Mouse (Mus musculus): Measurements from ENCODE around the gene Fuca1. TPM values are rescaled to one million over a fixed set of nuclear protein-coding genes. Genes with fewer than 3 reads are reported as not detected.

The Fuca1 gene
- polyA plus RNA-seq, 1 experiment from 2014 or later, result 93.3 TPM

DNA sequence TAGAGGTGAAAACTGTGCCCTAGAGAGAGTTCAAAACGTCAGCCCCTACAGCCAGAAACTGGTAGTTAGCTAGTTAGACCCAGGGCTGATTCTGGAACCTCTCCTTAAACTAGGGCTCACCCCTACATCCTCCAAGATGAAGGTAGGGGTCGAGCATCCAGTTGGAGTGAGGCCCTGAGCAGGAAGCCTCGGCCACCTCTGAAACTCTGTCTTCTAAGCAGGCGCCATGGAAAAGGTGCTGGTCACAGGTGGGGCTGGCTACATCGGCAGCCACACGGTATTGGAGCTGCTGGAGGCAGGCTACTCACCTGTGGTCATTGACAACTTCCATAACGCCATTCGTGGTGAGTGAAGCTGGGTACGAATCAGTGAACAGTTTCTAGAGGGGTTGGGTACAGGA, 44.6 kb downstream of the Fuca1 start:
- Histone ChIP-seq H3K9me3 (ENCODE audit: control insufficient read depth, low read depth, low read length) (no peaks in the 10 kb centered on the region), H3K4me1 (ENCODE audit: control insufficient read depth, insufficient read depth, low read length) (peaks cover 8% of the 10 kb centered on the region; the same call in 1 of the 2 replicates), H3K4me3 (ENCODE audit: low read depth, low read length) (no peak overlapping the region), H3K27me3 (ENCODE audit: control insufficient read depth, insufficient read depth, low read length) (no peaks in the 10 kb centered on the region), H3K36me3 (ENCODE audit: control insufficient read depth, insufficient read depth, low read length) (peaks cover 41% of the 10 kb centered on the region), H3K9ac (replicated peaks; ENCODE audit: low read depth, low read length) (no peak overlapping the region), H3K4me2 (replicated peaks; ENCODE audit: low read depth, low read length) (peak overlapping the region; percentile 94), H3K27ac (ENCODE audit: low read length) (peak overlapping the region; percentile 27; the same call in 1 of the 2 replicates)
- ATAC-seq (ENCODE audit: insufficient number of reproducible peaks, insufficient read depth, low FRiP score, low read depth), result no peak
- WGBS, result 79% methylated on average over 9 of the region's 9 CpGs

DNA sequence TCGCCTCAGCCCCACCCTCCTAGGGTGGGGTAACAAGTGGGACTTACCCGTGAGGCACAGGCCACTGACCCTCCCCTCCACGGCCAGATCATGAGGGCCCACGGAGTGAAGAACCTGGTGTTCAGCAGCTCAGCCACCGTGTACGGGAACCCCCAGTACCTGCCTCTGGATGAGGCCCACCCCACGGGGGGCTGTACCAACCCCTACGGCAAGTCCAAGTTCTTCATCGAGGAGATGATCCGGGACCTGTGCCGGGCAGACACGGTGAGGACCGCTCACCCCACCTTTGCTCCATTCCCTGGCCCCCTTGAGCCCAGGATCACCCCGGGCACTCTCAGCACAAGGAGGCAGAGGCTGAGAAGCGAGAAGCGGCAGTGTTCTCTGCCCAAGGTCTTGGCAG, 45.7 kb downstream of the Fuca1 start:
- no peaks in the 10 kb centered on the region for H3K27me3 ChIP-seq (ENCODE audit: control insufficient read depth, insufficient read depth, low read length)
- no peak for ATAC-seq (ENCODE audit: insufficient number of reproducible peaks, insufficient read depth, low FRiP score, low read depth)
- no peak overlapping the region for H3K9ac ChIP-seq (replicated peaks; ENCODE audit: low read depth, low read length)
- WGBS, result 93% methylated on average over 16 of the region's 16 CpGs
- no peak overlapping the region for H3K27ac ChIP-seq (ENCODE audit: low read length)
- no peaks in the 10 kb centered on the region for H3K9me3 ChIP-seq (ENCODE audit: control insufficient read depth, low read depth, low read length)
- H3K4me2 ChIP-seq (replicated peaks; ENCODE audit: low read depth, low read length), result no peak overlapping the region
- peaks cover 13% of the 10 kb centered on the region for H3K4me1 ChIP-seq (ENCODE audit: control insufficient read depth, insufficient read depth, low read length)
- peaks cover 39% of the 10 kb centered on the region for H3K36me3 ChIP-seq (ENCODE audit: control insufficient read depth, insufficient read depth, low read length)
- H3K4me3 ChIP-seq (ENCODE audit: low read depth, low read length), result no peak overlapping the region

GRCm38 (mm10) chr4:135967086-135967760, 46.7 kb downstream of the Fuca1 start:
- H3K27ac ChIP-seq (ENCODE audit: low read length), result no peak overlapping the region
- no peaks in the 10 kb centered on the region for H3K27me3 ChIP-seq (ENCODE audit: control insufficient read depth, insufficient read depth, low read length)
- WGBS, result 86% methylated on average over 18 of the region's 18 CpGs
- H3K4me1 ChIP-seq (ENCODE audit: control insufficient read depth, insufficient read depth, low read length), result peaks cover 19% of the 10 kb centered on the region
- H3K36me3 ChIP-seq (ENCODE audit: control insufficient read depth, insufficient read depth, low read length), result peaks cover 39% of the 10 kb centered on the region
- H3K4me2 ChIP-seq (replicated peaks; ENCODE audit: low read depth, low read length), result no peak overlapping the region
- H3K9ac ChIP-seq (replicated peaks; ENCODE audit: low read depth, low read length), result no peak overlapping the region
- H3K4me3 ChIP-seq (ENCODE audit: low read depth, low read length), result no peak overlapping the region
- no peak for ATAC-seq (ENCODE audit: insufficient number of reproducible peaks, insufficient read depth, low FRiP score, low read depth)
- H3K9me3 ChIP-seq (ENCODE audit: control insufficient read depth, low read depth, low read length), result no peaks in the 10 kb centered on the region

DNA sequence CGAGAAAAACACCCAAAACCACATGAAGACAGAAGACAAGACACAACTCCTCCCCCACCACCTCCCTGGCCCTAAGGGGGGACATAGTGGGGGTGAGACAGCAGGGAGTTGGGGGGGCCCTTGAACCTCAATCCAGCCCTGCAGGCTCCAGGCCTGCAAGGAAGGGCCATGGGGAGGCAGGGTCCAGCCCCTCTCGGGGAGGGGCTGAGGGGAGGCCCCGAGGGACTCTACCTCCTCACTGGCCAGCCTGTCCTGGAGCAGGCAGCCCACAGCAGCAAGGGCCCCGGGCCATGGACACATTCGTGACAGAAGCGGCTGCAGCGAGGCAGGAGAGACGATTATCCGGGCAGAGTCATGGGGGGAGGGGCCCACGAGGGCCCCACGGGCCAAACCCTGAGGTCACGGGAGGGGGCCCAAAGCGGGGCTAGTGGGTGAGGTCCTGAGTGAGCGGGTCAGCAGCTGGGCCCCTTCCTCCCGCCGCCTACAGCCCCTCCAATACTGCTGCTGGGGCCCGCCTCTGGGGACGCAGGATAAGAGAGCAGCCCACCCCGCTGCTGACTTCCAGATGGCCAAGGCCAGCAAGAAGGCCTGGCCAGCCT, 47.8 kb downstream of the Fuca1 start:
- H3K9ac ChIP-seq (replicated peaks; ENCODE audit: low read depth, low read length), result no peak overlapping the region
- no peak overlapping the region for H3K4me2 ChIP-seq (replicated peaks; ENCODE audit: low read depth, low read length)
- H3K27me3 ChIP-seq (ENCODE audit: control insufficient read depth, insufficient read depth, low read length), result no peaks in the 10 kb centered on the region
- H3K4me1 ChIP-seq (ENCODE audit: control insufficient read depth, insufficient read depth, low read length), result peaks cover 19% of the 10 kb centered on the region
- peaks cover 39% of the 10 kb centered on the region for H3K36me3 ChIP-seq (ENCODE audit: control insufficient read depth, insufficient read depth, low read length)
- WGBS, result 64% methylated on average over 19 of the region's 19 CpGs
- ATAC-seq (ENCODE audit: insufficient number of reproducible peaks, insufficient read depth, low FRiP score, low read depth), result no peak
- H3K4me3 ChIP-seq (ENCODE audit: low read depth, low read length), result no peak overlapping the region
- H3K27ac ChIP-seq (ENCODE audit: low read length), result no peak overlapping the region
- H3K9me3 ChIP-seq (ENCODE audit: control insufficient read depth, low read depth, low read length), result no peaks in the 10 kb centered on the region

DNA sequence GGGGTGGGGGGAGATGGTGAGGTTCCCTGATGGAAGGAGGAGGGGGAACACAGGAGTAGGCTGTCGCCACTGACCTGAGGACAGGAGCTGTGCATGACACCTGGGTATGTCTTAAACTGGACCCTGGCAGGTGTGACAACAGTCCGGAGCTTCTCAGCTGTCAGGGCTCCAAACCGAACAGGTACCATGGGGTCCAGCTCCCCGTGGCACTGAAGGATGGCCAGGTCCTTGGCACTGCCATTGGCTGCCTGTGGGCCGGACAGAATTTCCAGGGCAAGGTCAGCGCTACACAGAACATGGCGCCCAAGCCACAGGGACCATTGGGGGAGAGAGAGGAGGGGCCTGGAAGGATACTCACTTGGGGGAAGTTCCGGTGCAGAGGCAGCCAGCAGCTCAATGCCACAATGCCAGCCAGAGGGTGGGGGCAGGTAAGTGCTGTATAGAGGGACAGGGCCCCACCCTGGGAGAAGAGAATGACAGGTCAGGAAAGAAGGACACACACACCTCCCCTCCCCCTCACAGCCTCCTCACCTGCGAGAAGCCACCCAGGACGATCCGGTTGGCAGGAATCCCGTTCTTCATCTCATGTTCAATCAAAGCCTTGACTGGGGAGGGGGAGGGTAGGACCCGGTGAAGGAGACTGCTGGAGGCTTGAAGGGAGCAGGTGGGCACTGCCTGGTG, 48.7 kb downstream of the Fuca1 start:
- Histone ChIP-seq H3K9ac (replicated peaks; ENCODE audit: low read depth, low read length) (no peak overlapping the region), H3K4me2 (replicated peaks; ENCODE audit: low read depth, low read length) (no peak overlapping the region), H3K9me3 (ENCODE audit: control insufficient read depth, low read depth, low read length) (no peaks in the 10 kb centered on the region), H3K36me3 (ENCODE audit: control insufficient read depth, insufficient read depth, low read length) (peaks cover 39% of the 10 kb centered on the region), H3K4me3 (ENCODE audit: low read depth, low read length) (no peak overlapping the region), H3K4me1 (ENCODE audit: control insufficient read depth, insufficient read depth, low read length) (peaks cover 17% of the 10 kb centered on the region), H3K27ac (ENCODE audit: low read length) (no peak overlapping the region), H3K27me3 (ENCODE audit: control insufficient read depth, insufficient read depth, low read length) (no peaks in the 10 kb centered on the region)
- 88% methylated on average over 11 of the region's 13 CpGs for WGBS
- no peak for ATAC-seq (ENCODE audit: insufficient number of reproducible peaks, insufficient read depth, low FRiP score, low read depth)

- H3K4me2 ChIP-seq (replicated peaks; ENCODE audit: low read depth, low read length), result no peak overlapping the region
- H3K27me3 ChIP-seq (ENCODE audit: control insufficient read depth, insufficient read depth, low read length), result no peaks in the 10 kb centered on the region
- WGBS, result 84% methylated on average over 11 of the region's 11 CpGs
- ATAC-seq (ENCODE audit: insufficient number of reproducible peaks, insufficient read depth, low FRiP score, low read depth), result no peak
- no peak overlapping the region for H3K27ac ChIP-seq (ENCODE audit: low read length)
- no peaks in the 10 kb centered on the region for H3K9me3 ChIP-seq (ENCODE audit: control insufficient read depth, low read depth, low read length)
- peaks cover 12% of the 10 kb centered on the region; the same call in 1 of the 2 replicates for H3K4me1 ChIP-seq (ENCODE audit: control insufficient read depth, insufficient read depth, low read length)
- H3K4me3 ChIP-seq (ENCODE audit: low read depth, low read length), result no peak overlapping the region
- H3K9ac ChIP-seq (replicated peaks; ENCODE audit: low read depth, low read length), result no peak overlapping the region
- H3K36me3 ChIP-seq (ENCODE audit: control insufficient read depth, insufficient read depth, low read length), result peaks cover 45% of the 10 kb centered on the region
Observed at GRCm38 (mm10) chr4:135970585-135970984, 50.0 kb downstream of the Fuca1 start.

DNA sequence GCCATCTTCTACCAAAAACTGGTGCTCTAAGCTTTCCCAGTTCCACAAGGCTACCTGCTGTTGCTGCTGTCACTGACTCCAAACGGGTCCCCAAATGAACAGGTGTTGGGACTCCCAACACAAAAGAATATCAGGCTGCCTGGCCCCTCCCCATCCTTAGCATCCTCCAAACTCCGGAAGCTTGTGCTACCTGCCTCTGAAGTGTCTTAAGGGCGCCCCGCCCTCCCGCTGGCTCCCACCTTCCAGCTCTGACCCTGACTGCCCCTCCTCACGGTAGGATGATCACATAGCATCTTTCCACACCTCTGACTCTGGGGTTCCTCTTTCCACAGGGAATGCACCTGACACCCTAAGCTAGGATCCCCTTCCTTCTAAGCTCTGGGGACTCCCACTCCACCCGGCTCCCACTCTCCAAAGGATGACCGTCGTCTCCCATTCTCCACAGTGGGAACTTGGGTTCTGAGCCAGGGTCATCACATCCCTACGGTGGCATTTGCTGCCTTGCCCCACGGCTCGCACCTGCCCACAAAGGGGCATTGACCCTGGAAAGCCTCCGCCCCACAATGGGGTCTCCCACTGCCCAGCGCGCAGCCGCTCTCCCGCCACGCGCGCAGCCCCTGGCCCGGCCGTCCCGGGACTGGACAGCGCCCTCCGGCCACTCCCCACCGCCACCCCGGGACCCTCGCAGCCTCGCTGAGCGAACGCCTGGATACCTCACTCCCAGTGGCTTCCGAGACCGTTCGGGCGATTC, 51.4 kb downstream of the Fuca1 start:
- H3K36me3 ChIP-seq (ENCODE audit: control insufficient read depth, insufficient read depth, low read length), result peaks cover 50% of the 10 kb centered on the region
- ATAC-seq (ENCODE audit: insufficient number of reproducible peaks, insufficient read depth, low FRiP score, low read depth), result 0 out of 2 replicates have a peak, but pooled peaks have one; percentile 44
- peaks cover 12% of the 10 kb centered on the region; the same call in 1 of the 2 replicates for H3K4me1 ChIP-seq (ENCODE audit: control insufficient read depth, insufficient read depth, low read length)
- H3K27me3 ChIP-seq (ENCODE audit: control insufficient read depth, insufficient read depth, low read length), result no peaks in the 10 kb centered on the region
- peak overlapping the region; percentile 64 for H3K4me3 ChIP-seq (ENCODE audit: low read depth, low read length)
- H3K27ac ChIP-seq (ENCODE audit: low read length), result no peak overlapping the region; the same call in 1 of the 2 replicates
- H3K4me2 ChIP-seq (replicated peaks; ENCODE audit: low read depth, low read length), result peak overlapping the region; percentile 92
- H3K9me3 ChIP-seq (ENCODE audit: control insufficient read depth, low read depth, low read length), result no peaks in the 10 kb centered on the region
- H3K9ac ChIP-seq (replicated peaks; ENCODE audit: low read depth, low read length), result peak overlapping the region; percentile 65
- under 1% methylated on average over 34 of the region's 35 CpGs for WGBS

GRCm38 (mm10) chr4:135972556-135972906, 52.0 kb downstream of the Fuca1 start, which contains the start of gene Lypla2:
Gene Lypla2, minus strand, starts transcription at chr4:135972626.
- Histone ChIP-seq H3K27ac (ENCODE audit: low read length) (no peak within 1 kb of the TSS; the same call in 1 of the 2 replicates), H3K4me2 (replicated peaks; ENCODE audit: low read depth, low read length) (peak within 1 kb of the TSS; percentile 92), H3K4me3 (ENCODE audit: low read depth, low read length) (peak within 1 kb of the TSS; percentile 64), H3K27me3 (ENCODE audit: control insufficient read depth, insufficient read depth, low read length) (no peaks in the 10 kb centered on the region), H3K9ac (replicated peaks; ENCODE audit: low read depth, low read length) (peak within 1 kb of the TSS; percentile 65), H3K9me3 (ENCODE audit: control insufficient read depth, low read depth, low read length) (no peaks in the 10 kb centered on the region), H3K36me3 (ENCODE audit: control insufficient read depth, insufficient read depth, low read length) (peaks cover 48% of the 10 kb centered on the region), H3K4me1 (ENCODE audit: control insufficient read depth, insufficient read depth, low read length) (peaks cover 12% of the 10 kb centered on the region; the same call in 1 of the 2 replicates)
- ATAC-seq (ENCODE audit: insufficient number of reproducible peaks, insufficient read depth, low FRiP score, low read depth), result peak; percentile 89
- 1% methylated on average over 19 of the region's 19 CpGs for WGBS

All from stomach, embryonic 14.5 days (tissue).